Mouse (Mus musculus): ENCODE data around the gene Mark4. TPM values are rescaled to one million over a fixed set of nuclear protein-coding genes. Genes with fewer than 3 reads are reported as not detected.
A peak's percentile ranks its signal among the peaks of the same experiment; 100 is the strongest.

Mark4 gene
- polyA plus RNA-seq, 1 experiment from 2014 or later: 4.4 TPM

- H3K27me3 ChIP-seq (replicated peaks; ENCODE audit: control insufficient read depth, insufficient read depth, low read length): peaks cover 48% of the 10 kb centered on the region
- 0 out of 2 replicates have a peak, but pooled peaks cover 3% of the 10 kb centered on the region for H3K4me1 ChIP-seq (ENCODE audit: control insufficient read depth, insufficient read depth, low read length)
- peak overlapping the region; percentile 60 for H3K4me3 ChIP-seq (ENCODE audit: low read length)
- no peaks in the 10 kb centered on the region for H3K9me3 ChIP-seq (ENCODE audit: control insufficient read depth, low read length)
- H3K36me3 ChIP-seq (ENCODE audit: control insufficient read depth, insufficient read depth, low read length): no peaks in the 10 kb centered on the region
- H3K27ac ChIP-seq (ENCODE audit: low read length): peak overlapping the region; percentile 41
- peak overlapping the region; percentile 76 for H3K9ac ChIP-seq (ENCODE audit: low read depth, low read length)
- peak overlapping the region; percentile 94 for H3K4me2 ChIP-seq (ENCODE audit: low read depth, low read length)
- ATAC-seq: peak; percentile 87
- WGBS: under 1% methylated on average over 88 of the region's 89 CpGs
Observed at GRCm38 (mm10) chr7:19473875-19474443, 15.3 kb upstream of the Mark4 start.

GRCm38 (mm10) chr7:19472403-19472802 lies 13.8 kb upstream of the Mark4 start:
- Histone ChIP-seq H3K9me3 (ENCODE audit: control insufficient read depth, low read length) (no peaks in the 10 kb centered on the region), H3K9ac (ENCODE audit: low read depth, low read length) (no peak overlapping the region), H3K4me1 (ENCODE audit: control insufficient read depth, insufficient read depth, low read length) (0 out of 2 replicates have a peak, but pooled peaks cover 3% of the 10 kb centered on the region), H3K4me3 (ENCODE audit: low read length) (no peak overlapping the region), H3K27ac (ENCODE audit: low read length) (no peak overlapping the region), H3K36me3 (ENCODE audit: control insufficient read depth, insufficient read depth, low read length) (no peaks in the 10 kb centered on the region), H3K4me2 (ENCODE audit: low read depth, low read length) (no peak overlapping the region), H3K27me3 (replicated peaks; ENCODE audit: control insufficient read depth, insufficient read depth, low read length) (peaks cover 49% of the 10 kb centered on the region)
- ATAC-seq: no peak
- 34% methylated on average over 4 of the region's 4 CpGs for WGBS

DNA sequence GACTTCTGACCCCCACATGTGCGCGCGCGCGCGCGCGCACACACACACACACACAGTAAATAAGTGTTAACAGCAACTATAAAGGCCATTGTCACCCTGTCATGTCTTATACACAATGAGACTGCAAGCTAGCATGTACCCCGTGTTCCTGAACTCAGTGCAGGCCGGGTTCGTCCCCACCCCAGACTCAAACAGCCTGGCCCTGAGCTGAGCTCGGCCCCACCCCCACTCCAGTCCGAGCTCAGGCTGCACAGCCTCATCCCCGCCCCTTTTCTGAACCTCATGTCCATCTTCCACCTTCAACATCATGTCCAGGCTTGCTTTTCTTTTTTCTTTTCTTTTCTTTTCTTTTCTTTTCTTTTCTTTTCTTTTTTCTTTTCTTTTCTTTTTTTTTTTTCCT lies 11.7 kb upstream of the Mark4 start:
- no peak for ATAC-seq
- Histone ChIP-seq H3K27me3 (replicated peaks; ENCODE audit: control insufficient read depth, insufficient read depth, low read length) (peaks cover 52% of the 10 kb centered on the region), H3K36me3 (ENCODE audit: control insufficient read depth, insufficient read depth, low read length) (no peaks in the 10 kb centered on the region), H3K9ac (ENCODE audit: low read depth, low read length) (no peak overlapping the region), H3K4me1 (ENCODE audit: control insufficient read depth, insufficient read depth, low read length) (0 out of 2 replicates have a peak, but pooled peaks cover 3% of the 10 kb centered on the region), H3K9me3 (ENCODE audit: control insufficient read depth, low read length) (no peaks in the 10 kb centered on the region), H3K27ac (ENCODE audit: low read length) (no peak overlapping the region), H3K4me2 (ENCODE audit: low read depth, low read length) (no peak overlapping the region), H3K4me3 (ENCODE audit: low read length) (no peak overlapping the region)
- WGBS: 19% methylated on average over 14 of the region's 14 CpGs

GRCm38 (mm10) chr7:19469404-19469803 lies 10.8 kb upstream of the Mark4 start:
- no peak overlapping the region for H3K27ac ChIP-seq (ENCODE audit: low read length)
- WGBS: 25% methylated on average over 23 of the region's 23 CpGs
- ATAC-seq: no peak
- no peak overlapping the region for H3K4me2 ChIP-seq (ENCODE audit: low read depth, low read length)
- H3K36me3 ChIP-seq (ENCODE audit: control insufficient read depth, insufficient read depth, low read length): no peaks in the 10 kb centered on the region
- no peaks in the 10 kb centered on the region for H3K9me3 ChIP-seq (ENCODE audit: control insufficient read depth, low read length)
- H3K27me3 ChIP-seq (replicated peaks; ENCODE audit: control insufficient read depth, insufficient read depth, low read length): peaks cover 48% of the 10 kb centered on the region
- peaks cover 8% of the 10 kb centered on the region; the same call in 1 of the 2 replicates for H3K4me1 ChIP-seq (ENCODE audit: control insufficient read depth, insufficient read depth, low read length)
- no peak overlapping the region for H3K9ac ChIP-seq (ENCODE audit: low read depth, low read length)
- no peak overlapping the region for H3K4me3 ChIP-seq (ENCODE audit: low read length)

DNA sequence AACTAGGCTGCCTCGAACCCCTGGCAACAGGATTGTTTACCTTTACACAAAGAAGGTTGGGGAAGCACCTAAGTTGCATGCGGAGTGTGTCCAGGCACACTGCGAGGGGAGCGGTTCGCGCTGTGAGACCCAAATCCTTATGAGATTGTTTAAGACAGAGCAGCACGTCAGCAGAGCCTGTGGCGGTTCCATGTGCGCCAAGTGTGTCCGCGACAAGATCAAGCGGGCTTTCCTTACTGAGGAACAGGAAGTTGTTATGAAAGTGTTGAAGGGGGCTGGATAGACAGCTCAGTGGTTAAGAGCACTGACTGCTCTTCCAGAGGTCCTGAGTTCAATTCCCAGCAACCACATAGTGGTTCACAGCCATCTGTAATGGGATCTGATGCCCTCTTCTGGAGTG lies 9.7 kb upstream of the Mark4 start:
- Histone ChIP-seq H3K4me1 (ENCODE audit: control insufficient read depth, insufficient read depth, low read length) (peaks cover 5% of the 10 kb centered on the region; the same call in 1 of the 2 replicates), H3K9me3 (ENCODE audit: control insufficient read depth, low read length) (no peaks in the 10 kb centered on the region), H3K4me3 (ENCODE audit: low read length) (no peak overlapping the region), H3K4me2 (ENCODE audit: low read depth, low read length) (no peak overlapping the region), H3K36me3 (ENCODE audit: control insufficient read depth, insufficient read depth, low read length) (no peaks in the 10 kb centered on the region), H3K27ac (ENCODE audit: low read length) (no peak overlapping the region), H3K9ac (ENCODE audit: low read depth, low read length) (no peak overlapping the region), H3K27me3 (replicated peaks; ENCODE audit: control insufficient read depth, insufficient read depth, low read length) (peaks cover 45% of the 10 kb centered on the region)
- no peak for ATAC-seq
- WGBS: 58% methylated on average over 12 of the region's 12 CpGs

DNA sequence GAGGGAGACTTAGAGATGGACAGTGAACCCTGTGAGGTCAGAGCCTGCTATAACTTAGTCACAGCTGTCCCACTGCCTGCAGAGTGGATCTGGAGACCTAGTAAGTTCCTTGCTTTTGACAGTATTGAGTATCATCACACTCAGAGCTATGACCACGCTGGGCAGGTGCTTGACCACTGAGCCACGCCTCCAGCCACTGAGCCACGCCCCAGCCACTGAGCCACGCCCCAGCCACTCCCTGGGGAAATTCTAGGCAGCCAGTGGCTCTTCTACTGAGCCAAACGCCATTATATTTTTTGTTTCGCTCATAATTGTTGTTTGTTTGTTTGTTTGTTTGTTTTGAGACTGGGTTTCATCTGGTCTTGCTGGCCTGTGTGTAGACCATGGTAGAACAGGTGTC lies 9.0 kb upstream of the Mark4 start:
- Histone ChIP-seq H3K27ac (ENCODE audit: low read length) (no peak overlapping the region), H3K4me2 (ENCODE audit: low read depth, low read length) (no peak overlapping the region), H3K9me3 (ENCODE audit: control insufficient read depth, low read length) (no peaks in the 10 kb centered on the region), H3K36me3 (ENCODE audit: control insufficient read depth, insufficient read depth, low read length) (no peaks in the 10 kb centered on the region), H3K4me1 (ENCODE audit: control insufficient read depth, insufficient read depth, low read length) (peaks cover 5% of the 10 kb centered on the region; the same call in 1 of the 2 replicates), H3K27me3 (replicated peaks; ENCODE audit: control insufficient read depth, insufficient read depth, low read length) (peaks cover 39% of the 10 kb centered on the region), H3K9ac (ENCODE audit: low read depth, low read length) (no peak overlapping the region), H3K4me3 (ENCODE audit: low read length) (no peak overlapping the region)
- no peak for ATAC-seq
- 33% methylated on average over 6 of the region's 6 CpGs for WGBS

DNA sequence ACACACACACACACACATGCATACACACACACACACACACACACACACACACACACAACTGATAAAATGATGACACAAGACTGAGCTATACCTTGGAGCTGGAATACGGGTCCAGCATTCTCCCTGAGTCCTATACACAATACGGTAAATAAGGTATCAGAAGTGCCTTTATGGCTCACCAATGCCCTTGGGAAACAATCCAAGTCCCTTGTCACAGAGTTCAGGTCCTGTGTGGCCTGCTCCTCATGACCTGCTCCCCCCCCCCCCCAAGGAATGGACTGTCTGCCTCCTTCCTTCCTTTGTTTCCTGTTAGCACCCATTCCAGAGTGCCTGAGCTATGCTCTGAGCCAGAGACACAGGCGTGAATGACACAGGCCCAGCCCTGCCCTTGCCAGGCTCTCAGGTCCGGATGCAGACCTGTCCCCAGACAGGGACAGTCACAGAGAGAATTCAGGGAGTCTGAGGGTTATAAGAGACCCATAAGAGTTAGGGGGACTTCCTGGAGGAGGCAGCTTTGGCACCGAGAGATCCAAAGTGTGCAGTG lies 8.1 kb upstream of the Mark4 start:
- ATAC-seq: no peak
- no peaks in the 10 kb centered on the region for H3K36me3 ChIP-seq (ENCODE audit: control insufficient read depth, insufficient read depth, low read length)
- H3K4me1 ChIP-seq (ENCODE audit: control insufficient read depth, insufficient read depth, low read length): peaks cover 5% of the 10 kb centered on the region; the same call in 1 of the 2 replicates
- no peak overlapping the region for H3K27ac ChIP-seq (ENCODE audit: low read length)
- no peak overlapping the region for H3K4me2 ChIP-seq (ENCODE audit: low read depth, low read length)
- no peak overlapping the region for H3K4me3 ChIP-seq (ENCODE audit: low read length)
- peaks cover 30% of the 10 kb centered on the region for H3K27me3 ChIP-seq (replicated peaks; ENCODE audit: control insufficient read depth, insufficient read depth, low read length)
- no peak overlapping the region for H3K9ac ChIP-seq (ENCODE audit: low read depth, low read length)
- 63% methylated on average over 5 of the region's 5 CpGs for WGBS
- H3K9me3 ChIP-seq (ENCODE audit: control insufficient read depth, low read length): no peaks in the 10 kb centered on the region

- Histone ChIP-seq H3K9me3 (ENCODE audit: control insufficient read depth, low read length) (no peaks in the 10 kb centered on the region), H3K4me1 (ENCODE audit: control insufficient read depth, insufficient read depth, low read length) (peaks cover 10% of the 10 kb centered on the region; the same call in 1 of the 2 replicates), H3K4me3 (ENCODE audit: low read length) (peak overlapping the region; percentile 12; the same call in 1 of the 2 replicates), H3K4me2 (ENCODE audit: low read depth, low read length) (peak overlapping the region; percentile 24), H3K36me3 (ENCODE audit: control insufficient read depth, insufficient read depth, low read length) (no peaks in the 10 kb centered on the region), H3K27me3 (replicated peaks; ENCODE audit: control insufficient read depth, insufficient read depth, low read length) (peaks cover 14% of the 10 kb centered on the region), H3K9ac (ENCODE audit: low read depth, low read length) (peak overlapping the region; percentile 45; the same call in 1 of the 2 replicates), H3K27ac (ENCODE audit: low read length) (0 out of 2 replicates have a peak overlapping the region, but pooled peaks have one; percentile 21)
- ATAC-seq: no peak
- 15% methylated on average over 22 of the region's 22 CpGs for WGBS
Observed at GRCm38 (mm10) chr7:19464367-19465307, 6.0 kb upstream of the Mark4 start.

- H3K4me2 ChIP-seq (ENCODE audit: low read depth, low read length): no peak within 1 kb of the TSS
- peak within 1 kb of the TSS; percentile 9; the same call in 1 of the 2 replicates for H3K9ac ChIP-seq (ENCODE audit: low read depth, low read length)
- no peaks in the 10 kb centered on the region for H3K9me3 ChIP-seq (ENCODE audit: control insufficient read depth, low read length)
- no peaks in the 10 kb centered on the region for H3K36me3 ChIP-seq (ENCODE audit: control insufficient read depth, insufficient read depth, low read length)
- H3K4me1 ChIP-seq (ENCODE audit: control insufficient read depth, insufficient read depth, low read length): peaks cover 17% of the 10 kb centered on the region
- ATAC-seq: no peak
- no peak within 1 kb of the TSS for H3K4me3 ChIP-seq (ENCODE audit: low read length)
- no peak within 1 kb of the TSS for H3K27ac ChIP-seq (ENCODE audit: low read length)
- peaks cover 3% of the 10 kb centered on the region; the same call in 1 of the 2 replicates for H3K27me3 ChIP-seq (replicated peaks; ENCODE audit: control insufficient read depth, insufficient read depth, low read length)
- 38% methylated on average over 6 of the region's 6 CpGs for WGBS
Observed at GRCm38 (mm10) chr7:19462884-19463381, 4.3 kb upstream of the Mark4 start, which contains the start of gene Exoc3l2. TSS of gene Exoc3l2 (plus strand) at chr7:19463331.
